ENCODE assay signal across 10 mouse cellular contexts in genomic region chr11:98298484-98299205, GRCm38 (mm10). TPM values are rescaled to one million over a fixed set of nuclear protein-coding genes. Genes with fewer than 3 reads are reported as not detected.
DNase-seq lines count a peak whose midpoint lies in the region; ATAC-seq lines count a peak whose summit lies in the region.
"Had no signal": no experiment of that assay in that cellular context is flagged by ENCODE, and none has a peak within 500 bp of the region (broad histone marks: within the 10 kb centered on the region; RNA-seq: fewer than 3 reads in every experiment).

No protein-coding gene starts in this region.

- peak; percentile 45 for DNase-seq in embryo, embryonic 10 days (ENCODE audit: low spot score)
- DNase-seq in embryo, embryonic 10.5 days (ENCODE audit: low spot score): no peak
- DNase-seq in ovary, postnatal 36 days (ENCODE audit: low spot score): peak; percentile 26
- no peak for DNase-seq in ovary, adult 18-20 months (ENCODE audit: low spot score)
- DNase-seq in natural killer cell, adult 2 months (ENCODE audit: low spot score in 2 of 2): no peak
- DNase-seq in layer of hippocampus, postnatal 14 days (ENCODE audit: low spot score in 2 of 2): no peak
- DNase-seq in spleen, postnatal 10 days (ENCODE audit: low spot score in 2 of 2): no peak

- no peaks in the 10 kb centered on the region for H3K9me3 ChIP-seq in kidney, embryonic 16.5 days (ENCODE audit: low read length)

- WGBS in kidney, embryonic 16.5 days: 9% methylated on average over 10 of the region's 10 CpGs

- no peak overlapping the region for H3K4me2 ChIP-seq in kidney, embryonic 16.5 days (replicated peaks; ENCODE audit: low read depth, low read length)

- no peak overlapping the region for H3K27ac ChIP-seq in kidney, embryonic 16.5 days (ENCODE audit: low read length)

- H3K27me3 ChIP-seq in kidney, embryonic 16.5 days (ENCODE audit: insufficient read depth, low read length): peaks cover 7% of the 10 kb centered on the region

- 0 out of 2 replicates have a peak overlapping the region, but pooled peaks have one; percentile 35 for H3K9ac ChIP-seq in kidney, embryonic 16.5 days (replicated peaks; ENCODE audit: low read length)

- H3K4me3 ChIP-seq in kidney, embryonic 16.5 days (ENCODE audit: low read length): no peak overlapping the region

- peaks cover 36% of the 10 kb centered on the region for H3K4me1 ChIP-seq in kidney, embryonic 16.5 days (ENCODE audit: insufficient read depth, low read length)

- H3K36me3 ChIP-seq in kidney, embryonic 16.5 days (ENCODE audit: insufficient read depth, low read length): no peaks in the 10 kb centered on the region

- no peak for ATAC-seq in kidney, embryonic 16.5 days (ENCODE audit: low FRiP score, low TSS enrichment)

RNA-seq across cellular contexts. Expression of gene Neurod2, which starts 30.8 kb away (rescaled TPM):
- polyA plus RNA-seq in kidney, embryonic 16.5 days (2015; fragmentation: Nextera tagmentation; extraction: Ambion mirVana): not detected in 2 replicates
- total RNA-seq in layer of hippocampus, postnatal 14 days (2021): 100 to 1,000 TPM; 113 to 124 TPM
- total RNA-seq: adrenal gland, postnatal 14 days; neutrophil, adult 5-6 weeks had no signal

RNA-seq across cellular contexts. Expression of gene Ppp1r1b, which starts 49.6 kb away (rescaled TPM):
- 5.4 and 5.8 TPM in 2 replicates for polyA plus RNA-seq in kidney, embryonic 16.5 days (2015; fragmentation: Nextera tagmentation; extraction: Ambion mirVana)
- 10 to 100 TPM; 33.6 to 46.7 TPM for total RNA-seq in layer of hippocampus, postnatal 14 days (2021)
- total RNA-seq: neutrophil, adult 5-6 weeks had no signal

RNA-seq across cellular contexts. Expression of gene Stard3, which starts 59.5 kb away (rescaled TPM):
- polyA plus RNA-seq in kidney, embryonic 16.5 days (2015; fragmentation: Nextera tagmentation; extraction: Ambion mirVana): 62.0 and 62.4 TPM in 2 replicates
- 10 to 100 TPM; 22.6 to 24.8 TPM for total RNA-seq in layer of hippocampus, postnatal 14 days (2021)

Comparison
In these comparisons a context has a peak if more than half of its experiments do, and no peak if none do; other contexts are left out.
1. DNase-seq: peak in embryo, embryonic 10 days (single experiment) and ovary, postnatal 36 days (single experiment); none in embryo, embryonic 10.5 days (single experiment), ovary, adult 18-20 months (single experiment), natural killer cell, adult 2 months (0 of 2), layer of hippocampus, postnatal 14 days (0 of 2) and spleen, postnatal 10 days (0 of 2).